Mouse (Mus musculus) midbrain, embryonic 14.5 days (tissue): ENCODE data around the gene Psg26. TPM values are rescaled to one million over a fixed set of nuclear protein-coding genes. Genes with fewer than 3 reads are reported as not detected.

Experiments used
- polyA plus RNA-seq: library from polyadenylated mRNA; unstranded; fragments of >200 nt; fragmentation: Nextera tagmentation; extraction: Ambion mirVana; gene quantifications from 2 replicates; pipeline ENCODE4 v1.2.1, GENCODE M21; 2014

Gene Psg26
- polyA plus RNA-seq, 1 experiment from 2014 or later: not detected

Other genes with a start within 250 kb of the Psg26 start
- gene Mill1, start 238.8 kb downstream of the Psg26 start, polyA plus RNA-seq: not detected in 2 replicates
- gene Psg18, start 129.2 kb downstream of the Psg26 start, polyA plus RNA-seq: not detected in 2 replicates
- not detected in 2 replicates for gene Psg28, start 52.1 kb downstream of the Psg26 start, polyA plus RNA-seq
- not detected in 2 replicates for gene Psg25, start 48.1 kb upstream of the Psg26 start, polyA plus RNA-seq
- gene Psg27, start 83.1 kb upstream of the Psg26 start, polyA plus RNA-seq: not detected in 2 replicates
- not detected in 2 replicates for gene Psg23, start 132.3 kb upstream of the Psg26 start, polyA plus RNA-seq
- gene Psg21, start 172.5 kb upstream of the Psg26 start, polyA plus RNA-seq: not detected in 2 replicates
- not detected in 2 replicates for gene Psg20, start 202.0 kb upstream of the Psg26 start, polyA plus RNA-seq
- gene Psg22, start 233.9 kb upstream of the Psg26 start, polyA plus RNA-seq: not detected in 2 replicates